Mouse (Mus musculus) urinary bladder, adult 18-20 months (tissue): Measurements from ENCODE around the gene Rps29.

Experiments used
- DNase-seq, 2 experiments: peaks; one replicate each; pipeline ENCODE4 v3.0.0; 2022; ENCODE audit warnings: low spot score in 2 of 2, mixed read lengths in 2 of 2

The Rps29 gene

DNA sequence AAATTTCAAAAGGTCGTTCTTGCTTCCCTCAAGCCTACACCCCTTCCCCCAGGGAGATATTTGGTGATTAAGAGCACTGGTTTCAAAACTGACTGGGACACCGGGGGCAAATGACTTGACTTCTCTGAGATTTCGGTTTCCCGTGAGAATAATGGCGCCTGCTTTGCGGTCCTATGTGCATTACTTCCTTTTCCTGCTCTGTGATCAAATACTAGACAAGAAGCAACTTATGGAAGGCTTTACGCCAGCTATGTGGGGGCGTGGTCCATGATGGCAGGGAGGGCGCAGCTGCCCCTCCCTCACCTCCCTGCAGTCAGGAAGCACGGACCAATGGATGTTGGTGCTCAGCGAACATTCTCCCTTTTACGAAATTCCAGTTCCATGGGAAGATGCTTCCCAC lies 28.5 kb downstream of the Rps29 start:
- DNase-seq, result no peak

DNA sequence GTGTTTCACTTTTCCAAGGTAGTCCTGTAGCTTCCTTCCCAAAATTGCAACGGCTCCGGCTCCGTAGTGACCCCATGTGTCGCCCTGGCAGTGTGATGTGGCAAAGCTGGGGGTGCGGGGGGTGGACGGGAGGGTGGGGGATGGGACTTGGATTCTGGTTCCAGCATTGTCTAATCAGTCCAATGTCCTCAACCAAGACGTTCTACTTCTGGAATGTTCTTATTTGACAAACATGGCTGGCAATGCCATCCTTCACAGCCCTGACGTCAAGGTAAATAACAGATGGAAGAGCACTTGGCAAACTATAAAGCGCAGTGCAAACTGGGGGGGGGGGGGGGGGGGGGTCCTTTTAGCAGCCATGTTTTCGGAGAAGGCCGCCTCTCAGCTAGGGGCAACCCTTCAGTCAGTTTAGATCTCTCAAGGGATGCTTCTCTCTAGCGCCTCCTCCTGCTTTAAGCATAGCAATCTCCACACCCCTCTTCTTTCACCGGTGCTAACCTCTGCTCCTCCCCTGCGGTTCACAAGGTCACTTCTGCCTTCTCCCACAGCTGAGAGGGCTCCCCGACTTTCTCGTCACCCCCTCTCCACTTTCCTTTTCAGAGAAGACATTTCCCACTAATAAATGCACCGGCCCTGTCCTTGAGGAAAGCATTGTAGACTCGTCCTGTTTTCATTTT lies 29.2 kb downstream of the Rps29 start:
- no peak for DNase-seq

DNA sequence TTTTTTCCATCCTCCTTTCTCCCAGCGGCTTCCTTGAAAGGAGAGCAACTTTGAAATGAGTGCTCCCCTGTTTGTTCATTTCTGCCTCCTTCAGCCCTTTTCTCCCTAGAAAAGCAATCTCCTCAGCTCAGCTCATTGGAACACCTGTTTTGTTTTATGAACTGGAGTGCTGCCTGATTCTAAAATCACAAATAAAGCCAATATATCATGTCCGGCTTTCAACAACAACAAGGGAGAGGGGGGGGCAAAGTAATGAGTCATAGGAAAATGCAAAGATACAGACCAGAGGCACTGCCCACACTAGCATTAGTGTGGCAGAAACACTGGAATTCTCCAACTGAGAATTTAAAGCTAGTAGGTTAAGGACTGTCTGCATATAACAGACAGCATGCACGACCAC lies 31.4 kb downstream of the Rps29 start:
- no peak for DNase-seq

DNA sequence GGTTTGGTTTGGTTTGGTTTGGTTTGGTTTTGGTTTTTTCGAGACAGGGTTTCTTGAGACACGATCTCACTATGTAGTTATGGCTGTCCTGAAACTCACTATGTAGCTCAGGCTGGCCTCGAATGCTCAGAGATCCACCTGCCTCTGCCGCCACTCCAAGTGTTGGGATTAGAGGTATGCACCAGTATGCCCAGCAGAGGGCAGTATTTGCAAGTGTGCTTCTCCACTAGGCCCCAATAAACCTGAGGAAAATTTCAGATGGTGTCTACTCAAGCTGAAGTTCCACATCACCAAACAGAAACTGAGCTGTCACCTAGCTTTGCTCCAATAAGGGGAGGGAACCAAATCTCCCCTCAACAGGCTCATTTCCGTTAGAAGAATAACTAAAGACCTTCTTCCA lies 31.8 kb downstream of the Rps29 start:
- no peak for DNase-seq

DNA sequence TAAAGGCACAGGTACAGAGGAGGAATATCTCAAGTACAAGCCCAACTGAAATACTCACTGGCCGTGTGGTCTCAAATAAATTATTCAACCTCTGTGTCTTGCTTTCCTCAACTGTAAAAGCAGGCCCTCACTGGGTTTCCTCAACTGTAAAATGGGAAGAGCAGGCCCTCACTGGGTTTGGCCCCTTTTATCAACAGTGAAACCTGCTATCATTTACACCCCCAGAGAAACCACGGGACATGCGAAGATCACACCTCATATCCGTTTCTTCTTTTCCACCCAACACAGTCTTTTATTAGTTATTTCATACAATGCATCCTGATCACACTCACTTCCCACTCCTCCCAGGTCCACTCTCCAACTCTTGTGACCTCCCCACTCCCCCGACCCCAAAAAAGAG lies 33.9 kb downstream of the Rps29 start:
- no peak for DNase-seq

DNA sequence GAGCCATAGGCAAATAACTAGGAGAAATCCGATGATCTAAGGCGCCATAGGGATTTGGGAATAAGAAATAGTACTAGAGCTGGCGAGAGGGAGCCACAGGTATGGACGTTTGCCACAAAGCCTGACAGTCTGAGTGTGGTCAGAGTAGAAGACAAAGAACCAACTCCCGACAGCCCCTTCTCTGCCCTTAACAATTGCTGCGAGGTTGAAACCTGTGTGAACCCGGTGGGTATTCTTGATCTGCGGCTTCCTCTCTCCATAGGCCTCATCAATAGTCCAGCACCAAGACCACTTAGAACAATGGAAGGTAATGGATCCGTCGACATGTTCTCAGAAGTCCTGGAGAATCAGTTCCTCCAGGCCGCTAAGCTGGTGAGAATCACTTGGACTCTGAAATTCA lies 36.2 kb downstream of the Rps29 start:
- no peak for DNase-seq

DNA sequence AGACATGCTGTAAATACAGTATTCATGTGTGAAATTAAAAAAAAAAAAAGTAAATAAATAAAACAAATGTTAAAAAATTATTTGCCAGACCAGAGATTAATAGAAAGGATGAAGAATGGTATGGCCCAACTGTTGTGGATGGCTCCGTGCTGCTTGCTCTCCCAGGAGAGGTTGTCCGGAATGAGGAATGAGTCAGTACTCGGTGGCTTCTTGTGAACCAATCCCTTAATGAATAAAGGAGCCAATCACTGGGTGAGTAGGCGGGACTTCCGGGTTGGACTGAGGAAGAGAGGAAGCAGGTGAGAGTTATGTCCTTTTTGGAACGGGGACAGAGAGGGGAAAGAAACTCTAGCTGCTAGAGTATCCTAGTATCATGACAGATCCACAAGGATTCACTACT lies 39.1 kb downstream of the Rps29 start:
- no peak for DNase-seq
